Mouse (Mus musculus): ENCODE data around the gene Mrtfa.

Gene Mrtfa

DNA sequence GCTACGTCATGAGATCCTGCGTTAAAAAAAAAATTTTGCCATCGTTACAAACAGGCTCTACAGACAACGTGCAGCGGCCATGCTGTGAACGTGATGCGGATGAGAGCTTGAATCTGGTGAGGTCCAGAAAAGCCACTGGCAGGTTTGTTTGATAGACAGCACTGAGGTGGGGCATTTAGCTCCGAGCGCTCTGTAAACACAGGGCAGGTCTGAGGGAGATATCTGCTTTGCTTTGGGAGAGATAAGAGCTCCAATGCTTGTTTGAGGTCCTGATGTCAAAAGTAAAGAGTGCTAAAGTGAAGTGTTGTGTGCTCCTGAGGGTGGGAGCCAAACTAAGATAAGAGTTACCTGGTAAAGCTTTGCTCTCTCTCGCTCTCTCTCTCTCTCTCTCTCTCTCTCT is 6.6 kb upstream of the Mrtfa start:
- no peak for DNase-seq (ENCODE audit: low spot score)

DNA sequence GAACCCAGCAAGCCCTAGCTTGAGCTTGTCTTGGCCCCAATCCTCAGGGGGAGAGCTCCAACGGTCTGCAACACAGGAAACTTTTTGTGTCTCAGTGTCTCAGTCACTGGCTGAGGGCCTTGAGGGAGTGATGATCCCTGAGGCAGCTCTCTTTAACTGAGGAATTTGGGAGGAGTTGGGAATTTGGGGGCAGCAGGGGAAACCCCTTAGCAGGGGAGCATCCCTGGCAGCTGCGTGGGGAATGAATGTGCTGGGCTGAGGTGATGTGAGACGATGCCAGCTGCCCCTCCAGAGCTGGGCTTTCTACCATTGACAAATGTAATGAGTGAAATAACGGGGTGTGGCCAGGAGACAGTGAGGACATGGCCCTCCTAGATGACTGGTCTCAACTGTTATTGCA is 4.9 kb upstream of the Mrtfa start:
- no peak for DNase-seq (ENCODE audit: low spot score)

DNA sequence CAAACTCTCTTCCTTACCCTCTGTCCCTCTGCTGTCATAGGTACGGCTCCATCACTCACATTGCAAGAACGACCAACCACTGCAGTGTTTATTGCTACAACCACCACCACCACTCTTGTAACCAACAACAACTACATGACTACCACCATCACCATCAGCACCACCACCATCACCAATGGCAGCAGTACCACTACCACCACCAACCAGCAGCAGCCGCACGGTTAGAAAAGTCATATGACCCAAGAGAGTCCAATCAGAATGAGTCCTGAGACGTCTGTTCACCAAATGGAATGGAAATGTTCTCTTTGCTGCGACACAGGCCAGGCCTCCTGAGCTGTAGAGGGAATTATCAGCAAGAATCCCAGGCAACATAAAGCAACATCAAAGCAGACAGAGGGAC is 4.2 kb upstream of the Mrtfa start:
- no peak for DNase-seq (ENCODE audit: low spot score)

DNA sequence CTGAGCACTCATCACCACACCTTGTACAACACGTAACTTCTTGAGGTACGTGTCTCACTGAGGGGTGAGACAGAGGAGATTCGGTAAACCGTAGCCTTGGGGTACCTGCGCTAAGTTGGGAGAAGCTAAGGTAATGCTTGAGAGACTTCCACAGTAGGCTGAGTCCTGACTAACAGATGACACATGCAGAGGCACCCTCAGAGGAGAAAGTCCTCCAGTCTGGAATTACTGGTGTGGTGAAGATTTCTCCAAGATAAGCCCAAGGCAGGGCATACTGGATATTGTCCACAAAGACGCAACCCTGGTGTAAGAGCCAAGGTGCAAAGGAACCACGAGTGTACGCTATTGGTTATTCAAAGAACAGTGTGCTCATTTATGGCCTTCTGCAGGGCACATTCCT is 2.3 kb upstream of the Mrtfa start:
- no peak for DNase-seq (ENCODE audit: low spot score)

DNA sequence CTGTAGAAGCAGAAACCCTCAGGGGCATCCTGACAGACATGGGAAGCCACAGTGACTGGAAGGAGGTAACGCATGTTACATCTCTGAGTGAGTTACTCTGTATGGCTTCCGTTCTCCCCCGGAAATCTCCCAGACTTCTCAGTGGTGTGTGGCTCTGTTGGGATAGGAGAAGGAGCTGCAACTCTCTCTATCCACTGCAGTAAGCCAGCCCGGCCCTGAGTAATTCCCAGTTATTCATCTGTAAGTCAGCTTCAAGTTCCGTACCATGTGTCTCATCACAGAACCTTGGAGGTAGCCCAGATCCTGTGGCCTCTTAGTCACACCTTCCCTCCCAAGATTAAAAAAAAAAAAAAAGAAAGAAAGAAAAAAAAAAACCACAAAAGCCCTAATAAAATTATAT is 1.8 kb upstream of the Mrtfa start:
- DNase-seq (ENCODE audit: low spot score) = no peak

DNA sequence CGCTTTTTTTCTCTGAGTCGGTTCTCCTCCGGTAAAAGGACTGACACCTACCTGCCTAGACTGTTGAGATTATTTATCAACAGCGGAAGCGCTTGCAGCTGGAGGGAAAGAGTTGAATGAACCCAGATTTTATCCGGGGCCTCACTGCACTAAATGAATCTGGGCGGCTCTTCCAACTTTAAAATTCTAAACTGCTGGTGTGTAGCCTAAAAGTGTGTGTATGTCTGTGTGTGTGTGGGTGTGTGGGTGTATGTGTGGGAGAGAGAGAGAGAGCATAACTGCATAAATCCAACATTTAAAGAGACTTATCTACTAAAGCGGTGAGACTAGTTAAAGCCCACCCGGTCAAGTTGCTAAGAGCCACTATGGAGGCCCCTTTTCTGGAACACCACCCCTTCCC is 746 bp upstream of the Mrtfa start:
- no peak for DNase-seq (ENCODE audit: low spot score)

DNA sequence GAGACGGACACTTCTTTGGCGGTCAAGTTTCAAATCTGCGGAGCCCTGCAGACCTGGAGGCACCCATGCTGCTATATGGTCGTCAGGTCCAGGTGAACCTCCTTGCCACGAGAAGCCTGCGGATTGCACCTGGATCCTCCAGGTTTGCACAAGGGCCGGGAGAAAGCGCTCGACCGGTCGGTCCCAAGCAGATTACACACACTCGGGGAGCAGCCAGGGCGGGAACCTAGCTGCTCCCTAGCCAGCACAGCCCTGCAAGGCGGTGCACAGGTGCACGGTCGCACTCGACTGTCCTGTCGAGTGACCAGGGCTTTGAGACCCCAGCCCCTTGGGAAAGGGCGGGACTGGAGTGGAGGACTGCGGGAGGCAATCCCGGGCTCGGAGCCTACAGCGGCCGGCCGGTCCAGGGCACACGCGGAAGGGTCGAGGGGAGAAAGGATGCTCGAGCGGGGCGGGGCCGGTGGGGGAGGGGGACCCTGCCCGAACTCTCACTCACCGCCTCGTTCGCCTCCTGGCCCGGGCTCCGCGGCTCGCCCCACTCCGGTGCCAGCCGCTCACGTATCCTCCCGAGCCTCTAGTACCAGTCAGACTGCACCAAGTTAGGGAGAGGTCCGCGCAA is 437 bp downstream of the Mrtfa start:
- DNase-seq (ENCODE audit: low spot score) = no peak

DNA sequence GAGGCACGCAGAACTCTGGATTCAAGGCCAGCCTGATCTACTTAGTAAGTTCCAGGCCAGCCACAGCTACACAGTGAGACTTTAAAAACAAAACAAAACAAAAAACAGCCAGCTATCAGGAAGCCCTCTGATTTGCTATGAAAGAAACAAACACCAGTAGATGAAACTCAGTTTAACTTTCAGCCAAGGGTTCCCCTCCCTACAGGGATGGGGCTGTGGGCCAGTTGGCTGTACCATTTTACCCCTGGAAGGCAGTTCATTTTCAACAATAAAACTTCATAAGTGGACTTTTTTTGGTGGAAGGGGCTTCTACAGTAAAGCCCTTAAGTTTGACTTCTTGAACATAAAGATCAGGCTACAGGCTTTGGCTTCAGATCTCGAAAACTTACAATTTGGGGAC is 1.5 kb downstream of the Mrtfa start:
- DNase-seq (ENCODE audit: low spot score) = no peak

DNA sequence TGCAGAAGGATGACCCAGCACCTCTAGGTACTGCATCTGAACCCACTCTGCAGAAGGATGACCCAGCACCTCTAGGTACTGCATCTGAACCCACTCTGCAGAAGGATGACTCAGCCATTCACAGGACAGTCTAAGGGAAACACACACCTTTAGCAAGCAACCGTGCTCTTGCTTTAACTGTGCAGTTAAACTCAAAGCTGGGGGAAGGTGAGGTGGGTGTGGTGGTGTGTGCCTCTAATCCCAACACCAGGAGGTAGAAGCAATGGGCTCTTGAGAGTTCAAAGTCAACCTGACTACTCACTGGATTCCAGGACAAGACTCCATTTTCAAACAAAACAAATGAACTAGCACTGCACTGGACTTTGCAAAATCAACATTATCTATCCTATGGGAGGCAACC is 5.6 kb downstream of the Mrtfa start:
- no peak for DNase-seq (ENCODE audit: low spot score)

DNA sequence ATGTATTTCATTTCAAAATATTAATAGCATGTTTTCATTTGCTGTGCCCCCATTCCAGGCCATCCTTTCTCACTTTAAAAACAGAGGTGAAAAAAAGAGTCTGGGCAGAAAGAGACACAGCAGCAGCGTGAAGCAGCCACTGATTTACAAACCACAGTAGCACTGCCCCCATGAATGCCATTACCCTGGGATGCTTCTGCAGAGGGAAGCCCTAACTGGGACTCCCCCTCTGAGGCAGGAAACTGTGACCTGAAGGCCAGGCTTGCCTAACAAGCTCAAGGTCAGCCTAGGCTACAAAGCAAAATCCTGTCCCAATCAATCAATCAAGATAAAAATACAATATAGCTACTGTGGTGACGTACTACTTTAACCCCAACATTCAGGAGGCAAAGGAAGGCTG is 9.3 kb downstream of the Mrtfa start:
- DNase-seq (ENCODE audit: low spot score) = no peak

DNA sequence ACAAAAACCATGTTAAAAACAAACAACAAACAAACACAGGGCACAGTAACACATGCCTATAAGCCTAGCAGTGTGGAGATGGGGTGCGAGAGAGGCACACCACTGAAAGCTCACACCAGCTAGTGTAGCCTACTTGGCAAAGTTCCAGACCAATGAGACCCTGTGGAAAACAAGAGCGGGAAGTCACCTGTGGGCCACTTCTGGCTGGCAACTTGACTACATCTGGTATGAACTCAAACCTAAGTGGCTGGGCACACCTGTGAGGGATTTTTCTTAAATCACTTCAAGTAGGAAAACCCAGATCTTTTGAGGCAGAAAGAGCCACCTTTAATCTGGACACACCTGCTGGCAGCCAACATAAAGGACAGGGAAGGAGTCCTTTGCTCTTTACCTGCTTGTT is 11.0 kb downstream of the Mrtfa start:
- DNase-seq (ENCODE audit: low spot score) = no peak

DNA sequence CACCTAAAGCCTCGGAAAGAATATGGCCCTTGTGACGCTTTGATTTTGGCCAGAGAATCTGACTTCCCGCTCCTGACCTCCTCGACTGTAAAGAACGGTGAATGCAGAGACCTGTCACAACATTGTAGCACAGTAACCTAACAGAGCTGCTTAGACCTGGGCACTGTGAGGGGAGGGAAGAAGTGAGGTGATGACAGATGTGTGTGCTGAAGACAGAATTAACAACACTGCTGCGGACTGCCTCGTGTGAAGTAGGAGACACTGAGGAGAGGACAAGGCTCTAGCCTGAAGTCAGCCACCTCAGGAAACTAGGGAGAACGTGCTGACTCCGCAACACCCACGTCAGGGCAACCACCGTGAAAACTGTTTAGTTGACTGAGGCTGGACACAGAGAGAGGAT is 11.9 kb downstream of the Mrtfa start:
- no peak for DNase-seq (ENCODE audit: low spot score)

DNA sequence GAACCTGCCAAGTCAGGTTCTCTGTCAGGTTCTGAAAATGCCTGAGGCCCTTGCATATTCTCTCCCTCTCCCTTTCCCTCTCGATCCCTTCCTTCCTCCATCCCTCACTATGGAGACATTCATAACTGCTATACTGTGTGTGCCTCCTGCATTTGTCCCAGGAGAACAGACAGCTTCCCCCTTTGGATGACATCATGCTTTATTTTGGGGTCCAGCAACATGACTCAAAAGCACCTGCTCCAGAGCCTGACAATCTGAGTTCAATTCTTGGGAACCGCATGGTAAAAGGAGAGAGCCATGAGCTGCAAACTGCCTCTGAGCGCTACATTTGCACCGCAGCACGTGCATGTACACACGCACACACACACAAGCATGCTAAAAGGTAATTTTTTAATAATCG is 12.7 kb downstream of the Mrtfa start:
- no peak for DNase-seq (ENCODE audit: low spot score)

DNA sequence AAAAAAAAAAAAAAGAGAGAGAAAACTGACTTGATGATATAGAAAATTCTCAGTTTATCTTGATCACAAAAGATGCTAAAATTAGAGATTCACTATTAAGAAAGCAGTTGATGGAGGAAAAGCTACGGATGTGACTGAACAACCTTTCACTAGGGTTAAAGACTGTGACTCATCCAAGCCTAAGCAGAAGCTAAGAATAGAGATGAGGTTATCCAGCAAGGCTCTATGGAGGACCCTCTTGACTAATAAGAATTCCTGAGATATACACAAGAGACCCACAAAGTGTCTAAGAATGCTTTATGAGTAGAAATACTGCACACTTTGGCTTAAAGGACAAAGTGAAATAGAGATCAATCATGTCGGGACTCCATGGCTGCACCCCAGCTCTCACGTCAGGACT is 14.9 kb downstream of the Mrtfa start:
- DNase-seq (ENCODE audit: low spot score) = no peak

DNA sequence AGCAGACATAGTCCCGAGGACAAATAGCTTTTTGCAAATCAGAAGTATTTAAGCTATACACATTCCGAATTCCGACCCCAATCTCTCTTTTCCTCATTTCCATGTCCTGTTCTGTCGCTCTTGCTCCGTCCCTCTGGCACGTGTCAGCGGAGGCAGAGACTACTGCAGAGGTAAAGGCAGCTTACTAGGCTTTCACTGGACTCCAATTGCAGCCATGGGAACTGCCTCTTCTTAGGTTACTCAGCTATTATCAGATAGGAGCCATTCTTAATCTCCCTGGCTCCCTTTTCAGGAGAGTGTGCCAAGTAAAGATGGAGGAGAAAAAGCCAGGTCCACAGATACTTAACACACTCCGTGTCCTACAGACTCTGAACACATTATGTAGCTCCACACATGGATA is 18.3 kb downstream of the Mrtfa start:
- DNase-seq (ENCODE audit: low spot score) = no peak

DNA sequence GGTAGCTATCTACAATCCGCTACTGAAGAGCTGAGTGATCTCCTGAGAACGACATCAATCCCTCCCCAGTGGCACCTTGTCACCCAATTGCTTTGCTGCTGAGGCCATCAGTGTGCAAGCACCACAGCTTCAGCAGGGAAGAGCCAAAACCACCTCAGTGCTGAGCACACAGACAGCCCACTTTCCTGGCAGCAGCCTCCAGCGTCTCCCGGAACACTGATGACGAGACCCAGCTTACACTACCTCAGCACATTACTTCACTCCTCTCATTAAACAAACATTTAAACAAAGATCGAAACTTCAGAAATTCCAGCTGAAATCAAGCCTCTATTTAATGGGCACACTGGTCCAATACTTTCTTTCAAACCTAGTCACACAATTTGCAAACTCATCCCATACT is 21.8 kb downstream of the Mrtfa start:
- DNase-seq (ENCODE audit: low spot score) = no peak

DNA sequence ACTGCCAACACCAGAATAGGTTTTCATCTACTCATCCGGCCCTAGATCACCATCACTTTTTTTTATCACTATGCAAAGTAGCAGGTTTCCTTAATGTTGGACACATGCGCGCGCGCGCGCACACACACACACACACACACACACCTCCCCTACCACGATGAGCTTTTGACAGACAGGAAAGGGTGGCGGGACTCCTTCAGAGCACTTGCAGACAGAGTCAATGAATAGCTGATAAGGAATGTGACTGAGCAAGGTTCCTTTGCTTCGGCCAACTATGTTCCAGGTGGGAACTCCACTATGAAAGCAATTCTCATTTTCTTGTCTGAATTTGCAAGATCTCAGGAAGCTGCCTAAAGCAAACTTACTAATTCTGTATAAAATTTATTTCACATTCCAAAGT is 22.7 kb downstream of the Mrtfa start:
- DNase-seq (ENCODE audit: low spot score) = no peak

DNA sequence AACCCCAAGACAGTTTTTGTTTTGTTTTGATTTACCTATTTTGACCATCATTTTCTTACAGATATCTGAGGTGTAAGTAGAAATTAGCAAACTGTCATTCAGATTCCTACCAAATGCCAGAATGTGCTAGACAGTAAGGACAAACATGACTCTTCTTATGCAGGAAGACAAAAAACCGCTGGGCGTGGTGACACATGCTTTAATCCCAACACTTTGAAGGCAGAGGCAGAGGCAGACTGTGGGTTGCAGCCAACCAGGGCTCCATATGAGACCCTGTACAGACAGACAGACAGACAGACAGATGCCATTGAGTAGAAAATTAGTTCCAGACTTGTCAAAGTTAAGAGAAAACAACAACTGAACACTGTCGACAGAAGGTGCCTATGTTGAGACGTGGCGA is 24.3 kb downstream of the Mrtfa start:
- DNase-seq (ENCODE audit: low spot score) = no peak

DNA sequence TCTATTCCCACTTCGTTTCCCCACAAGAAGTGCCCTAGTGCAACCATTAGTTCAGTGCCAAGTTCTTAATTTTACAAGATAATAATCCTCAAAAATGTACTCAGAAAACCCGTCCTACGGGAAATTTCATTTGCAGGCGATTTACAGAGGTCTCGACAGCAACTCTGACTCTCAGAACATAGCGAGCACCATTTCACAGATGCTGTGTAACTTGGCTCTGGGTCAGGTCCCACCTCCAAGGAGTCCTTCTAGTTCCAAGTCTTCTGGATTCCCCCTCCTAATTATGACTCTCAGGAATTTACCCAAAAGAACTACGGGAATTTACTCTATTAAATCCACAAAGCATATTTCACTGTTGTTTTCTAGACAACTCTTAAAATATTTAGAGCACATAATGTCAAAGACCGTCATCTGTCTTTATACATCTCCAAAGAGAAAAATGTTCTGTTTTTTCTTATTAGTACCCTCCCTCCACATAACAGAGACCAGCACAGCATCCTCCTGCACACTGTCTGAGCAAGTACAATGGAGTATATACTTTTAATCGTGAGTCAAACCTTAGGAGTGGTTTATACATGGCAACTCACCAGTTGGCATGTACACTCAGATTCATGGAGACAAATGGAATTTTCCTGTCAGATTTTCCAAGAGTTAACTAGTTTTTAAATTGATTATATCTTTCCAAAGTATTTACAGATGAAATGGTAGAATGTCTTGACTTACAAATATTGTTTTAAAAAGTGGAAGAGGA is 25.8 kb downstream of the Mrtfa start:
- no peak for DNase-seq (ENCODE audit: low spot score)

DNA sequence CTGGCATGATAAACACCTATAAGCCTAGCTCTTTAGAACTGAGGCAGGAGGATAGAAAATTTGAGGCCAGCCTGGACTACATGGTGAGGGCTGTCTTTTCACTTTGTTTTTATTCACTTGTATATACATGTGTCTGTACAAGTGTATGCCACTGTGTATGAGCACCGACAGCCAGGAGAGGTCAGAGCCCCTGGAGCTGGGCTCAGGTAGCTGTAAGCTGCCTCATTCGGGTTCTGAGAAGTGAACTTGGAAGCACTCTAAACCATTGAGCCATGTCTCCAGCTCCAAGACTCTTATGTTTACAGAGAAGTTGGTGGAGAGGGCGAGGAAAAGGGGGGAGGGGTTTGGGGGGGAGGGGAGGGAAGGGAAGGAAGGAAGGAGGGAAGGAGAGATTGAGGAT is 29.0 kb downstream of the Mrtfa start:
- no peak for DNase-seq (ENCODE audit: low spot score)

DNA sequence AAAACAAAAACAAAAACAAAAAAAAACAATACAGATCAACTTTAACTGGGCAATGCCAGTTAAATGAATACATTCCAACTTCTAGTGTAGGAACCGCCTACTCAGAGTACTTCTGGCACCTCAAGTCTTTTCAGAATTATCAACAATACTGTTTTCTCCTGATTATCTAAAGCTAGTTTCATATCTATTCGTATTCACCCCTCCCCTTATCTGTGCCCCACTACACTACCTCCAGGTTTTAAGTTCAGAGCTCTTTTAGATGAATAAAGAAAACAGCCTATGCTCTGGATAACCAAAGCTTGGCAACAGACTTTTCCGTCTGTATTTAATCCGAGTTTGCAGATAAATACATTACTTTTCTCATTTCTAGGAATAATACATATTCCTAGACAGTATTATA is 29.9 kb downstream of the Mrtfa start:
- no peak for DNase-seq (ENCODE audit: low spot score)

DNA sequence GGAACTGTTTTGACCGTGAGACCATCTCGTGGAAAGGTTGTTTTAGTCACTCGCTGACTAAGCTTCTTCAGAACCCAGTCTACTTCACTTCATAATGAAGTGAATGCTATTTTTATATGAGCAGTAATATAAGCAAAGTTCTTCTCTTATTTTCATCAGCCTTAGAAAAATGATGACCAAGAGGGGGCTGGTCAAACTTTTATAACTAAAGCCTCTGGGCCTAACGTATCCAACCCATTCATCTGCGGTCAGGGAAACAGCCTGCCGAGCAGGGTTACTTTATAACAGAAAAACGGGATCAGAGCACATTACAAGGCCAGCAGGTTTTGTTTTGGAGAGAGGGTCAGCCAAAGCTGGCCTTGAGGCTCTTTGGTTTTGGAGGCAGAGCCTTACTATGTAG is 31.3 kb downstream of the Mrtfa start:
- DNase-seq (ENCODE audit: low spot score) = no peak

DNA sequence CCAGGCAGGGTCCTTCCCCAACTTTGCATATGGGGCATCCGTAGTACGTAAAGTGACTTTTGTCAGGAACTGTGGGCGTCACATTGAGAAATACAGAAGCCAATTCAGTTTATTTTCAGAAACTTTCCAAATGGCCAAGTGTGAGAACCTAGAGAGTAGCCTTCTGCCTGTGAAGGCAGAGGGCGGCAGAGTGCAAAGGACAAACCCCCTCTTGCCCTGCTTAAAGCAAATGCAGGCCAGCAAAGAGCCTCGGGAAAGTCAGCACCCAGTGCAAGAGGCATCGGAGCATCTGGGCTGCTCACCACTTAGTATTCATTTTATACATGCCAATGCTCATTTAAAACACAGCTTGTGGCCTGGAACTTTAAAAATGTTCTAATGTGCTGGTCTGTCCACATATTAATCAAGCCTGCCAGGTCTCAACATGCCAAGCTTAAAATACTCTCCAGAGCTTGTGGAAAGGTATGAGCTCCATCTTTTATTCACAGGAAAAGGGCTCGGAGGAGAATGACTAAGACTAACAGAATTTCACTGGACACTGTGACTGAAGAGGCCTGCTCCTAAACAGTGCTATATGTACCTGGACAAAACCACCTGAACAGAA is 31.9 kb downstream of the Mrtfa start:
- DNase-seq (ENCODE audit: low spot score) = no peak

DNA sequence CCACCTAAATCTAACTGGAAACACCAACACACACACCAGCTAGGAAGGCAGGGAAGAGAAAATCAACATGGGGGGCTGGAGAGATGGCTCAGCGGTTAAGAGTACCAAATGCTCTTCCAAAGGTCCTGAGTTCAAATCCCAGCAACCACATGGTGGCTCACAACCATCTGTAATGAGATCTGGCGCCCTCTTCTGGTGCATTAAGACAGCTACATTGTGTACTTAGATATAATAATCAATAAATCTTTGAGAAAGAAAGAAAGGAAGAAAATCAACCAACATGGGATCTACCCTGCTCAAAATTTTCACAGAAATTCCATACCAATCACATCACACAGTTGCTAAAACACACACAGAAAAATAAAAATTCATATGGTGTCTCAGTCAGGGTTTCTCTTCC is 34.1 kb downstream of the Mrtfa start:
- DNase-seq (ENCODE audit: low spot score) = peak; percentile 12
